Mouse (Mus musculus): Measurements from ENCODE around the gene Xlr3a. TPM values are rescaled to one million over a fixed set of nuclear protein-coding genes. Genes with fewer than 3 reads are reported as not detected.
"Not testable (repeated sequence)": the region's sequence is repeated elsewhere in the genome, so short reads cannot be mapped to it uniquely, and the experiment has no call there.

The Xlr3a gene
- total RNA-seq (2021), result 1.0 and 2.9 TPM in 2 replicates
- long read RNA-seq, experiment 1, partial matches to known transcripts, result 0 of 1 reads
- long read RNA-seq, experiment 1, other reads (novel, unspliced or antisense), result 0 of 1 reads
- long read RNA-seq, experiment 2, partial matches to known transcripts, result 0 of 2 reads
- long read RNA-seq, experiment 2, other reads (novel, unspliced or antisense), result 1 of 2 reads

GRCm38 (mm10) chrX:73096941-73097508, at the start of gene Xlr3a:
Gene Xlr3a (minus strand): TSS chrX:73097095.
- DNase-seq, result not testable (repeated sequence)

- not testable (repeated sequence) for DNase-seq
These were observed 46.3 kb upstream of the Xlr3a start for GRCm38 (mm10) chrX:73143218-73143618.

GRCm38 (mm10) chrX:73122859-73123829, 26.2 kb upstream of the Xlr3a start:
- DNase-seq, result not testable (repeated sequence)

- not testable (repeated sequence) for DNase-seq
These were observed 19.9 kb upstream of the Xlr3a start, which contains the start of gene Gm14685 for GRCm38 (mm10) chrX:73116747-73117146. Gene Gm14685 (plus strand): TSS chrX:73117047.

GRCm38 (mm10) chrX:73082267-73083055, 14.4 kb downstream of the Xlr3a start, which contains the start of gene Xlr4a:
Gene Xlr4a (minus strand): TSS chrX:73082478.
- not testable (repeated sequence) for DNase-seq

GRCm38 (mm10) chrX:73066765-73067312, 30.1 kb downstream of the Xlr3a start:
- DNase-seq, result not testable (repeated sequence)

GRCm38 (mm10) chrX:73064415-73064793, 32.5 kb downstream of the Xlr3a start, which contains the start of gene Pnma3:
Gene Pnma3 (plus strand): TSS chrX:73064787.
- no peak for DNase-seq

GRCm38 (mm10) chrX:73063512-73064414, 33.1 kb downstream of the Xlr3a start:
- peak; percentile 7 for DNase-seq

GRCm38 (mm10) chrX:73062323-73062722, 34.6 kb downstream of the Xlr3a start:
- DNase-seq, result no peak

- no peak for DNase-seq
These were observed 35.4 kb downstream of the Xlr3a start for GRCm38 (mm10) chrX:73061528-73061927.

GRCm38 (mm10) chrX:73053860-73054563, 42.9 kb downstream of the Xlr3a start:
- DNase-seq, result peak; percentile 94

GRCm38 (mm10) chrX:73039666-73040065, 57.2 kb downstream of the Xlr3a start:
- DNase-seq, result no peak

GRCm38 (mm10) chrX:73038831-73039230, 58.1 kb downstream of the Xlr3a start:
- DNase-seq, result no peak

GRCm38 (mm10) chrX:73037003-73037402, 59.9 kb downstream of the Xlr3a start, which contains the start of gene Pnma5:
Gene Pnma5 (minus strand): TSS chrX:73037103.
- no peak for DNase-seq

Other genes starting within 250 kb of the Xlr3a start
- 34.6 and 38.7 TPM in 2 replicates for gene Cetn2, start 178.7 kb downstream of the Xlr3a start, total RNA-seq (2021)
- 21.4 and 29.1 TPM in 2 replicates for gene Nsdhl, start 178.5 kb downstream of the Xlr3a start, total RNA-seq (2021)
- 2.6 and 4.7 TPM in 2 replicates for gene Zfp185, start 109.8 kb downstream of the Xlr3a start, total RNA-seq (2021)
- gene Pnma5, start 60.0 kb downstream of the Xlr3a start, total RNA-seq (2021), result 0.15 and 0.38 TPM in 2 replicates
- 0.11 and 0.38 TPM in 2 replicates for gene Pnma3, start 32.3 kb downstream of the Xlr3a start, total RNA-seq (2021)
- 1.0 and 3.1 TPM in 2 replicates for gene Xlr4a, start 14.6 kb downstream of the Xlr3a start, total RNA-seq (2021)
- gene Gm14685, start 20.0 kb upstream of the Xlr3a start, total RNA-seq (2021), result 0.49 and 0.82 TPM in 2 replicates
- gene Xlr5b, start 51.7 kb upstream of the Xlr3a start, total RNA-seq (2021), result not detected in 2 replicates
- 0.22 TPM in 1 of 2 replicates, not detected in the other for gene DXBay18, start 52.4 kb upstream of the Xlr3a start, total RNA-seq (2021)
- gene Spin2d, start 79.9 kb upstream of the Xlr3a start, total RNA-seq (2021), result not detected in 2 replicates
- 8.9 and 10.4 TPM in 2 replicates for gene Xlr3b, start 95.1 kb upstream of the Xlr3a start, total RNA-seq (2021)
- gene Xlr4b, start 117.2 kb upstream of the Xlr3a start, total RNA-seq (2021), result 1.7 and 3.7 TPM in 2 replicates
- 7.6 and 8.4 TPM in 2 replicates for gene F8a, start 131.2 kb upstream of the Xlr3a start, total RNA-seq (2021)
- gene Xlr4c, start 146.0 kb upstream of the Xlr3a start, total RNA-seq (2021), result 0.85 and 1.2 TPM in 2 replicates
- gene Xlr3c, start 168.3 kb upstream of the Xlr3a start, total RNA-seq (2021), result not detected in 2 replicates
- 0.26 TPM in 1 of 2 replicates, not detected in the other for gene Xlr5a, start 195.9 kb upstream of the Xlr3a start, total RNA-seq (2021)
- 0.74 and 1.3 TPM in 2 replicates for gene Xlr5c, start 195.9 kb upstream of the Xlr3a start, total RNA-seq (2021)
- gene Gm45015, start 239.7 kb upstream of the Xlr3a start, total RNA-seq (2021), result not detected in 2 replicates
- 19.3 and 22.9 TPM in 2 replicates for gene Zfp275, start 245.5 kb upstream of the Xlr3a start, total RNA-seq (2021)

Measured in adrenal gland, postnatal 14 days (tissue).